Mouse (Mus musculus) kidney, embryonic 14.5 days (tissue): ENCODE data around the gene Ttc39b. TPM values are rescaled to one million over a fixed set of nuclear protein-coding genes. Genes with fewer than 3 reads are reported as not detected.

Experiments used
- ATAC-seq: fragments of 200-750 bp; cut with Nextera tagmentation; 2 replicates; pipeline ENCODE4 v1.8.0; 2017; ENCODE audit warnings: moderate number of reproducible peaks, mild to moderate bottlenecking, moderate TSS enrichment, moderate library complexity; ENCODE audit not compliant: low FRiP score, low TSS enrichment
- H3K27ac ChIP-seq: fragments of 300-500 bp; sonication (generic); 2 replicates; pipeline ENCODE4 v1.5.1; 2014; ENCODE audit warnings: low read depth, mild to moderate bottlenecking, low read length, moderate library complexity, mixed read lengths
- H3K27me3 ChIP-seq: fragments of 300-500 bp; sonication (generic); 2 replicates; pipeline ENCODE4 v1.6.1; 2014; ENCODE audit warnings: mild to moderate bottlenecking, low read length; ENCODE audit not compliant: control insufficient read depth, insufficient read depth
- H3K36me3 ChIP-seq: fragments of 300-500 bp; sonication (generic); 2 replicates; pipeline ENCODE4 v1.6.1; 2014; ENCODE audit warnings: low read length, mixed read lengths; ENCODE audit not compliant: control insufficient read depth, insufficient read depth
- H3K4me1 ChIP-seq: fragments of 300-500 bp; sonication (generic); 2 replicates; pipeline ENCODE4 v1.6.1; 2014; ENCODE audit warnings: low read length, mixed read lengths; ENCODE audit not compliant: control insufficient read depth, insufficient read depth
- H3K4me2 ChIP-seq: fragments of 300-500 bp; sonication (generic); replicated peaks from 2 replicates; pipeline ENCODE4 v1.6.1; 2014; ENCODE audit warnings: low read depth, mild to moderate bottlenecking, low read length
- H3K4me3 ChIP-seq: fragments of 300-500 bp; sonication (generic); 2 replicates; pipeline ENCODE4 v1.5.1; 2014; ENCODE audit warnings: mild to moderate bottlenecking, low read length
- H3K9ac ChIP-seq: fragments of 300-500 bp; sonication (generic); 2 replicates; pipeline ENCODE4 v1.6.1; 2014; ENCODE audit warnings: low read depth, mild to moderate bottlenecking, low read length, moderate library complexity
- H3K9me3 ChIP-seq: fragments of 300-500 bp; sonication (generic); 2 replicates; pipeline ENCODE4 v1.6.1; 2016; ENCODE audit warnings: low read length; ENCODE audit not compliant: control insufficient read depth
- WGBS: fragments of 180-500 bp; shearing (Covaris S2); extraction: QIAGEN DNeasy Blood & Tissue Kit; methylation state at CpG from one replicate; pipeline ENCODE4 v1.1.7; 2014; 5-methylcytosine and 5-hydroxymethylcytosine counted together
- polyA plus RNA-seq: library from polyadenylated mRNA; unstranded; fragments of >200 nt; fragmentation: Nextera tagmentation; extraction: Ambion mirVana; gene quantifications from 2 replicates; pipeline ENCODE4 v1.2.1, GENCODE M21; 2014

Gene Ttc39b
- polyA plus RNA-seq, 1 experiment from 2014 or later, result 2.3 TPM

DNA sequence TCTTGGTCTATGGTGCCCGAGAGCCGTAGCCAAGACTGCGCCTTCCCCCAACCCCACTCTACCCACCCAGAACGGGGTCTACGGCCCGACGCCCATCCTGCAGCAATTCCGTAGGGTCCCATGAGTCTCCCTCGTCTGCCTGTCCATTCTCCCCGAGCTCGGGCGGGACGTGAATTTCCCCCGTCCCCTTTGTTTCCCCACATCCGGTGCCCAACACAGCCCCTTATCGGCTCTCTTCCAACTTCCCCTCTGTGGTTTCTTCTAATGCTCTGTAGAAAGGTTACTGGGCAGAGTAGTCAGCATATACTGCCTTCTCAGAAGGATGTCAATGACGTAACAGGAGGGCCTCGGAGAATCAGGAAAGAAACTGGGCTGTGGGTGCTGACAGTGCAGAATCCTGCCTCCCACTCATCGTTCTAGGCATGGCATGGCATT, 50.4 kb downstream of the Ttc39b start:
- H3K4me2 ChIP-seq, result no peak overlapping the region
- H3K4me1 ChIP-seq, result no peaks in the 10 kb centered on the region

DNA sequence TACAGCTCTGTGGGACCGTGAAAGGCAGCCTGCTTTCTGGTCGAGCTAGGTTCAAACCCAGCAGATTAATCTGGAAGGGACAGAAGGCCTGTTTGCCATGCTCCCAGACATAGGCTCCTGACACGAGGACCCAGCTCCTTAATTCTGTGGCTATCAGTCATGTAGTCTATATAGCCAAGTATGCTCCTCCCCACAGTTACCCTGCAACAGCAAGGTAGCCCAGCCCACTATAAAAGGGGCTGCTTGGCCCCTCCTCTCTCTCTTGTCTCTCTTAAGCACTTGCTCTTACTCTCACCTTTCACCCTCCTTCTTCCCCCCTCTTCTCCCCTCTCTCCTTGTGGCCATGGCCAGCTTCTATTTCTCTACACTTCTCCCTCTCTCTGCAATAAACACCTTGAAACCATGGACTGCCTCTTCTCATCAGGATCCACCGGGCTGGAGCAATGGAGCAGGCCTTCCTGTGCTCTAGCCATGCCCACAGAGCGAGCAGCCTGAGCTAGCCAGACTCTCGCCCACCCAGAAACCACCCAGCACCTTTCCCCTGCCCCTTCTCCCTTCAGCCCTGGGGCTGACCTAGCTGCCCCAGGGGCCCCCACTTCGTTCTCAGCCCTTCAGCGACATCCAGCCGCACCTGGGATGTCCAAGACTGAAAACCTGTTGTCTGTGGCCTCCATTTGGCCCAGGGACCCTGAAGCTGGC, 51.0 kb downstream of the Ttc39b start:
- ATAC-seq, result no peak
- Histone ChIP-seq H3K4me1 (no peaks in the 10 kb centered on the region), H3K4me2 (no peak overlapping the region), H3K36me3 (no peaks in the 10 kb centered on the region), H3K27me3 (no peaks in the 10 kb centered on the region), H3K9me3 (no peaks in the 10 kb centered on the region), H3K27ac (no peak overlapping the region), H3K4me3 (no peak overlapping the region), H3K9ac (no peak overlapping the region)
- WGBS, result 82% methylated on average over 9 of the region's 9 CpGs

More for the DNA sequence above, 50.4 kb downstream of the Ttc39b start:
- Histone ChIP-seq H3K9me3 (no peaks in the 10 kb centered on the region), H3K4me3 (no peak overlapping the region), H3K27ac (no peak overlapping the region), H3K9ac (no peak overlapping the region), H3K36me3 (no peaks in the 10 kb centered on the region), H3K27me3 (no peaks in the 10 kb centered on the region)
- no peak for ATAC-seq
- 92% methylated on average over 19 of the region's 19 CpGs for WGBS

DNA sequence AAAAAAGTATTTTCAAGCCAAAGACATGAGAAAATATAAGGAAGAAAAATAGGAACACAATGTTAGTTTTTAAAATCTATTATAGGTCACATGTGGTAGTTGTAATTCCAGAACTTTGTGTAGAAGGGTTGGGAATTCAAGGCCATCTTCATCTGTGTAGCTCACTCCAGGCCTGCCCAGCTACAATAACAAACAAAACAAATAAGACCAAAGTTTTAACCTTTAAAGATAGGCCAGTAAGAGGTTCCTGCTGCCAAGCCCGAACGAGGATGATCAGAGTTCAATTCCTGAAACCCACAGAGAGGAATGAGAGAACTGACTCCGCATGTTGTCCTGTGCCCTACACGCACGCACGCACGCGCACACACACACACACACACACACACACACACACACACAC, 53.6 kb downstream of the Ttc39b start:
- 93% methylated on average over 8 of the region's 8 CpGs for WGBS
- Histone ChIP-seq H3K4me2 (no peak overlapping the region), H3K9me3 (no peaks in the 10 kb centered on the region), H3K4me3 (no peak overlapping the region), H3K36me3 (no peaks in the 10 kb centered on the region), H3K27ac (no peak overlapping the region), H3K27me3 (no peaks in the 10 kb centered on the region), H3K4me1 (no peaks in the 10 kb centered on the region), H3K9ac (no peak overlapping the region)
- no peak for ATAC-seq

DNA sequence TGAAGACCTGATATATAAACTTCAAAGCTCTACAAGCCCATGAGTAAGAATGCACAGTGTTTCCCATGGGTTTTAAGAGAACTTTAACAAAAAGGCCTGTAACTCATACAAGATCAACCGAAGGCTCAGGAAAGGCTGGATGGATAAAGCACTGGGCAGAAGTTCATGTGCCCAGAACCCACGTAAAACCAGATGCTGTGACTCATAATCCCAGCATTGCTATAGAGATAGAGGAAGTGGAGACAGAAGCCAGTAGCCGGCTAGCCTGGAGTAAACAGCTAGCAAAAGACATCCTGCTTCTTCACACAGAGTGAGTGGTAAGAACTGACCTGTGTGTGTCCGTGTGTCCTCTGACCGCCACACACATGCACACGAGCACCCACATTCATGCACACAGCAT, 54.4 kb downstream of the Ttc39b start:
- H3K9me3 ChIP-seq, result no peaks in the 10 kb centered on the region
- H3K27ac ChIP-seq, result no peak overlapping the region
- WGBS, result 84% methylated on average over 6 of the region's 6 CpGs
- ATAC-seq, result no peak
- H3K9ac ChIP-seq, result no peak overlapping the region
- H3K4me2 ChIP-seq, result no peak overlapping the region
- H3K36me3 ChIP-seq, result no peaks in the 10 kb centered on the region
- H3K27me3 ChIP-seq, result no peaks in the 10 kb centered on the region
- no peak overlapping the region for H3K4me3 ChIP-seq
- H3K4me1 ChIP-seq, result no peaks in the 10 kb centered on the region

DNA sequence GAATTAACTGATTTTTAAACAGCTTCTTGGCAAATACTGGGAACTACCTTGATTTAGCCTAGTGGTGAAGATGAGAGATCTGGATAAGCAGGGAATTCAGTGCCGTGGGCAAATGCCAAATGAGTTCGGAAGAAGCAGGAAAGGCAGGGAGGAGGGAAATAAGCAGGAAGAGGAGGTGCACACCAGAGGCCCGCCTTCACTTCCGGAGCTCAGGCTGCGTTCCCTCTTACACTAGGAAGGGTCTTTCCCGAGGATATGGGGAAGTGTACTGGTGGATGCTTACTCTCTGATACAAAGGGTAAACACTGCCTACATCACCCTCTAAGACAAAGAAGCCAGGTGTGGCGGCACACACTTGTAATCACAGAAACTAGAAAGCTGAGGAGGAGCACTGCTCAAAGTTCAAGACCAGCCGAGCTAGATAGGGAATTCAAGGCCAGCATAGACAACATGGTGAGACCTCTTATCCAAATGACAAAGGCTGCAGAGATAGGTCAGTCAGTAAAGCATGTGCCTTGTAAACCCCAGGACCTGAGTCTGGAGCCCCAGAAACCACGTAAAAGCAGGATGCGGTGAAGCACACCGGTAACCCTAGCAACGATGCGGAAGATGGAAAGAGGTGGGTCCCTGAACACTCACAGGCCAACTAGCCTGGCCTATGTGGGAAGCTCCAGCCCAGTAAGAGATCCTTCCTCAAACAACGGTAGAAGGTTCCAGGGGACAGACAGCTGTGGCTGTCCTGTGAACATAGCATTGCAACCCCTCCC, 57.9 kb downstream of the Ttc39b start:
- no peaks in the 10 kb centered on the region for H3K9me3 ChIP-seq
- no peak overlapping the region for H3K4me2 ChIP-seq
- H3K27ac ChIP-seq, result no peak overlapping the region
- H3K4me1 ChIP-seq, result no peaks in the 10 kb centered on the region
- H3K27me3 ChIP-seq, result no peaks in the 10 kb centered on the region
- no peaks in the 10 kb centered on the region for H3K36me3 ChIP-seq
- no peak overlapping the region for H3K9ac ChIP-seq
- no peak overlapping the region for H3K4me3 ChIP-seq
- ATAC-seq, result no peak
- 78% methylated on average over 14 of the region's 14 CpGs for WGBS

DNA sequence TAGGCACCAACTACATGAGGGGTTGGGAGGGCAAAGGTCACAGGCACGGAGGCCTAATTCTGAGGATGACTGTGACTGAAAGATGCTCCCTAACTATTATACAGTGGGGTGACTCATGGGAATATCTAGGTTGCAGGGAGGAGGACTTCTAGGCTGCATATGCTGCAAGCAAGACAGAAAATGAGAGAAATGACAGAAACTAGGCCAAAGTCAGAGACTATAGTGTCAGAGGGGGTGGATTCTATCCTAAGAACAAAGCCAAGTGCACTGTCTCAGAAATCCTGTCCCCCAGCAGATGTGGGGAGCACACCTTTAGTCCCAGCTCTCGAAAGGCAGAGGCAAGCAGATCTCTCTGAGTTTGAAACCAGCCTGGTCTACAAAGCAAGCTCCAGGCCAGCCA, 59.2 kb downstream of the Ttc39b start:
- 88% methylated on average over 2 of the region's 2 CpGs for WGBS
- Histone ChIP-seq H3K9me3 (no peaks in the 10 kb centered on the region), H3K9ac (no peak overlapping the region)

DNA sequence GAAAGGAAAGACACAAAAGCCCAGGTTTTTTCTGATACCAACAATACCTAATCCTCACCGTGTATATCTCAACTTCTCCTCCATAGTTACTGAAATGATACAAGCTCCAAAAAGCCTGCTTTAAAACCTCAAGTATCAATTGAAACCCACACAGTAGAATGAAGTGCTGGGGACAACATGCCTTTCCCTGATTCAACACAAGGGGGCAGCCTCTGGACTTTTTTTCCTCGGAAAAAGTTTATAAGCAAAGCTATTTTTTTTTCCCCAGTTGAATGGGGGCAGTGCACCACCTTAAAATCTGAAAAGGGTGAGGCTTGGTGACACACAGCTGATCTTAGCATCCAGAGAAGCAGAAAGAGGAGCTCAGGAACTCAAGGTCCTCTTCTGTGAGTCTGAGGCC, 62.1 kb downstream of the Ttc39b start:
- Histone ChIP-seq H3K4me3 (no peak overlapping the region), H3K36me3 (no peaks in the 10 kb centered on the region), H3K27me3 (no peaks in the 10 kb centered on the region), H3K9ac (no peak overlapping the region), H3K27ac (no peak overlapping the region), H3K4me1 (no peaks in the 10 kb centered on the region), H3K4me2 (no peak overlapping the region), H3K9me3 (no peaks in the 10 kb centered on the region)
- ATAC-seq, result no peak
- WGBS, result 19% methylated on average over 2 of the region's 2 CpGs

More for the DNA sequence above, 59.2 kb downstream of the Ttc39b start:
- Histone ChIP-seq H3K4me3 (no peak overlapping the region), H3K27me3 (no peaks in the 10 kb centered on the region), H3K4me2 (no peak overlapping the region), H3K36me3 (no peaks in the 10 kb centered on the region), H3K27ac (no peak overlapping the region), H3K4me1 (no peaks in the 10 kb centered on the region)
- ATAC-seq, result no peak

DNA sequence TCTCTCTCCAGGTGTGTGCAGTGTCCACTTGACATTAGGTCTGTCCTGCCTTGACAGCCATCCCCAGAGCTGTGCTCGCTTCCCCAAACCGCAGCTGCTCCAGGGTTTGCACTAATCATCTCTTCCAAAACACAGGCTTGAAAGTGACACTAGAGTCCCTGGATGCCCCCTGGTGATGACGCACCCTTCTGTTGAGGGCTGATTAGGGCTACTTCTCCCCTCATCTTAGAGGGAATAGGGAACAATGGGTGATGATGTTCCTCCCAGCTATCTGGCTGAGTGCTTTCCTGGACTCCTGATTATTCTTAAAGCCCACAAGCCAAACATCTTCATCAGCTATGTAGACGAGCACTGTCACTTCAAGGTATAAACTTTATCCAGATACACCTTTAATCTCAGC, 64.4 kb downstream of the Ttc39b start:
- Histone ChIP-seq H3K4me1 (no peaks in the 10 kb centered on the region), H3K36me3 (no peaks in the 10 kb centered on the region), H3K27me3 (no peaks in the 10 kb centered on the region), H3K9ac (no peak overlapping the region), H3K4me2 (no peak overlapping the region), H3K4me3 (no peak overlapping the region), H3K27ac (no peak overlapping the region), H3K9me3 (no peaks in the 10 kb centered on the region)
- 85% methylated on average over 4 of the region's 4 CpGs for WGBS
- ATAC-seq, result no peak

DNA sequence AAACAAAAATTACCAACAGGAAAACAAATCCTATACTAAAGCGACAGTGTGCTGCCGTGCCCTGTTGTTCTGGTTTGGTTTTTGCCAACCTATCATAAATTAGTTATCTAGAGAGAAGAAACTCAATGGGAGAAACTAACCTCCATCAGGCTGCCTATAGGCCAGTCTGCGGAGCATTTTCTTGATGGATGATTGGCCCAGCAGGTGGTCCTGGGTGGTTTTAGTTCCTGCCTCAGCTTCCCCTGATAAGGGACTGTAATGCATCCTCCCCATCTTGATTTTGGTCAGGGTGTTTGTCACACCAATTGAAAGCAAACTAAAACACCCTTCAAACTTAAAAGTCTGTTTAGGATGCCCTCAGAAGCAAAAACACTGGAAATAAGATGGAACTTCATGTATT, 65.8 kb downstream of the Ttc39b start:
- H3K9me3 ChIP-seq, result no peaks in the 10 kb centered on the region
- no peak for ATAC-seq

More for the DNA sequence above, 65.8 kb downstream of the Ttc39b start:
- Histone ChIP-seq H3K9ac (no peak overlapping the region), H3K4me2 (no peak overlapping the region), H3K27me3 (no peaks in the 10 kb centered on the region), H3K27ac (no peak overlapping the region), H3K36me3 (no peaks in the 10 kb centered on the region), H3K4me1 (no peaks in the 10 kb centered on the region), H3K4me3 (no peak overlapping the region)
- WGBS, result 91% methylated on average over 3 of the region's 3 CpGs
